Comparison of ENCODE assay signal across 17 mouse cellular contexts in genomic region chr12:78640086-78640485, GRCm38 (mm10). TPM values are rescaled to one million over a fixed set of nuclear protein-coding genes. Genes with fewer than 3 reads are reported as not detected.
A peak's percentile ranks its signal among the peaks of the same experiment; 100 is the strongest.
DNase-seq lines count a peak whose midpoint lies in the region; ATAC-seq lines count a peak whose summit lies in the region.
"Had no signal": no experiment of that assay in that cellular context is flagged by ENCODE, and none has a peak within 500 bp of the region (broad histone marks: within the 10 kb centered on the region; RNA-seq: fewer than 3 reads in every experiment).

No protein-coding gene starts in this region.

- H3K36me3 ChIP-seq in lung, embryonic 15.5 days = no peaks in the 10 kb centered on the region
- no peaks in the 10 kb centered on the region for H3K36me3 ChIP-seq in heart, embryonic 13.5 days
- no peaks in the 10 kb centered on the region for H3K36me3 ChIP-seq in forebrain, embryonic 11.5 days (ENCODE audit: control insufficient read depth, insufficient read depth, low read length)
- no peaks in the 10 kb centered on the region for H3K36me3 ChIP-seq in forebrain, embryonic 12.5 days (replicated peaks)
- H3K36me3 ChIP-seq: liver, embryonic 13.5 days; neural tube, embryonic 12.5 days had no signal

- ATAC-seq in lung, embryonic 15.5 days (ENCODE audit: borderline replicate concordance, extremely low read depth, low FRiP score, low TSS enrichment) = no peak
- no peak for ATAC-seq in heart, embryonic 13.5 days (ENCODE audit: extremely low read depth, insufficient number of reproducible peaks, low FRiP score, low TSS enrichment)
- ATAC-seq in forebrain, embryonic 11.5 days (replicated peaks; ENCODE audit: low FRiP score) = no peak
- no peak for ATAC-seq in forebrain, embryonic 12.5 days (ENCODE audit: low FRiP score)
- ATAC-seq: hindbrain, embryonic 16.5 days had no signal

- peak; percentile 4 for DNase-seq in adrenal gland, postnatal 10 days
- no peak for DNase-seq in adrenal gland, adult 18-20 months (ENCODE audit: low spot score in 2 of 2)
- DNase-seq in lung, postnatal 10 days = no peak
- peak; percentile 46 for DNase-seq in lung, postnatal 36 days
- DNase-seq in forebrain, embryonic 11.5 days (ENCODE audit: low spot score) = no peak
- DNase-seq: cerebellum, adult 9-11 months; liver, embryonic 13.5 days had no signal

- H3K27me3 ChIP-seq in lung, embryonic 15.5 days = no peaks in the 10 kb centered on the region
- H3K27me3 ChIP-seq in heart, embryonic 13.5 days (replicated peaks) = no peaks in the 10 kb centered on the region
- H3K27me3 ChIP-seq in forebrain, embryonic 11.5 days (ENCODE audit: control insufficient read depth, insufficient read depth, low read length) = no peaks in the 10 kb centered on the region
- H3K27me3 ChIP-seq in forebrain, embryonic 12.5 days = no peaks in the 10 kb centered on the region
- H3K27me3 ChIP-seq: liver, embryonic 13.5 days; megakaryocyte, embryonic 14.5 days; neural tube, embryonic 12.5 days had no signal

- no peaks in the 10 kb centered on the region for H3K9me3 ChIP-seq in lung, embryonic 15.5 days
- no peaks in the 10 kb centered on the region for H3K9me3 ChIP-seq in heart, embryonic 13.5 days
- no peaks in the 10 kb centered on the region for H3K9me3 ChIP-seq in forebrain, embryonic 11.5 days (ENCODE audit: control insufficient read depth, low read length)
- H3K9me3 ChIP-seq in forebrain, embryonic 12.5 days = no peaks in the 10 kb centered on the region
- H3K9me3 ChIP-seq: liver, embryonic 13.5 days; megakaryocyte, embryonic 14.5 days; neural tube, embryonic 12.5 days had no signal

- 13% methylated on average over 2 of the region's 2 CpGs for WGBS in lung, embryonic 15.5 days
- 3% methylated on average over 2 of the region's 2 CpGs for WGBS in heart, embryonic 13.5 days
- 81% methylated on average over 2 of the region's 2 CpGs for WGBS in forebrain, embryonic 11.5 days
- WGBS in forebrain, embryonic 12.5 days = 73% methylated on average over 2 of the region's 2 CpGs

- H3K9ac ChIP-seq in lung, embryonic 15.5 days = no peak overlapping the region
- no peak overlapping the region for H3K9ac ChIP-seq in heart, embryonic 13.5 days
- no peak overlapping the region for H3K9ac ChIP-seq in forebrain, embryonic 11.5 days (ENCODE audit: low read length)
- no peak overlapping the region for H3K9ac ChIP-seq in forebrain, embryonic 12.5 days
- H3K9ac ChIP-seq: liver, embryonic 13.5 days; neural tube, embryonic 12.5 days had no signal

- H3K4me2 ChIP-seq in lung, embryonic 15.5 days = no peak overlapping the region
- no peak overlapping the region for H3K4me2 ChIP-seq in heart, embryonic 13.5 days
- no peak overlapping the region for H3K4me2 ChIP-seq in forebrain, embryonic 11.5 days (ENCODE audit: low read depth, low read length, severe bottlenecking)
- H3K4me2 ChIP-seq in forebrain, embryonic 12.5 days = no peak overlapping the region
- H3K4me2 ChIP-seq: liver, embryonic 13.5 days; neural tube, embryonic 12.5 days had no signal

- H3K4me3 ChIP-seq in lung, embryonic 15.5 days = no peak overlapping the region
- no peak overlapping the region for H3K4me3 ChIP-seq in heart, embryonic 13.5 days
- H3K4me3 ChIP-seq in forebrain, embryonic 11.5 days (ENCODE audit: low read depth, low read length) = no peak overlapping the region
- no peak overlapping the region for H3K4me3 ChIP-seq in forebrain, embryonic 12.5 days (replicated peaks)
- H3K4me3 ChIP-seq: liver, embryonic 13.5 days; megakaryocyte, embryonic 14.5 days; neural tube, embryonic 12.5 days had no signal

- 0 out of 2 replicates have a peak, but pooled peaks cover 3% of the 10 kb centered on the region for H3K4me1 ChIP-seq in lung, embryonic 15.5 days
- peaks cover 14% of the 10 kb centered on the region for H3K4me1 ChIP-seq in heart, embryonic 13.5 days
- H3K4me1 ChIP-seq in forebrain, embryonic 11.5 days (replicated peaks; ENCODE audit: control insufficient read depth, insufficient read depth, low read length) = no peaks in the 10 kb centered on the region
- no peaks in the 10 kb centered on the region for H3K4me1 ChIP-seq in forebrain, embryonic 12.5 days
- H3K4me1 ChIP-seq: liver, embryonic 13.5 days; neural tube, embryonic 12.5 days had no signal

- H3K27ac ChIP-seq in lung, embryonic 15.5 days = 0 out of 2 replicates have a peak overlapping the region, but pooled peaks have one; percentile 21
- peak overlapping the region; percentile 61 for H3K27ac ChIP-seq in heart, embryonic 13.5 days (replicated peaks)
- H3K27ac ChIP-seq in forebrain, embryonic 11.5 days (ENCODE audit: low read depth, low read length) = no peak overlapping the region
- H3K27ac ChIP-seq in forebrain, embryonic 12.5 days = no peak overlapping the region
- H3K27ac ChIP-seq: liver, embryonic 13.5 days; neural tube, embryonic 12.5 days had no signal

RNA-seq across cellular contexts. Expression of gene Fam71d, which starts 51.2 kb away (rescaled TPM):
- under 1 TPM in 1 of 2 experiments, not detected in 1; 0.36 TPM for total RNA-seq in adrenal gland, postnatal 10 days (2021)
- total RNA-seq in adrenal gland, adult 18-20 months (2021) = under 1 TPM in 1 of 2 experiments, not detected in 1; 0.46 TPM
- polyA plus RNA-seq in lung, embryonic 15.5 days (2015; fragmentation: Nextera tagmentation; extraction: Ambion mirVana) = not detected in 2 replicates
- polyA plus RNA-seq in heart, embryonic 13.5 days (2015; fragmentation: Nextera tagmentation; extraction: Ambion mirVana) = not detected in 2 replicates
- 0.16 TPM in 1 of 2 replicates, not detected in the other for polyA plus RNA-seq in forebrain, embryonic 11.5 days (2014; fragmentation: Nextera tagmentation; extraction: Ambion mirVana)
- polyA plus RNA-seq in forebrain, embryonic 12.5 days (2016; fragmentation: Nextera tagmentation; extraction: Ambion mirVana) = 0.15 and 0.18 TPM in 2 replicates
- total RNA-seq: granulocyte monocyte progenitor cell, adult 5-6 weeks had no signal
- polyA plus RNA-seq: kidney, embryonic 16.5 days; liver, embryonic 13.5 days; neural tube, embryonic 12.5 days; small intestine, adult 2 months; stomach, embryonic 14.5 days had no signal

Comparison
In these comparisons a context has a peak if more than half of its experiments do, and no peak if none do; other contexts are left out.
1. DNase-seq: peak in adrenal gland, postnatal 10 days (single experiment) and lung, postnatal 36 days (single experiment); none in adrenal gland, adult 18-20 months (0 of 2), lung, postnatal 10 days (single experiment) and forebrain, embryonic 11.5 days (single experiment).
2. H3K27ac ChIP-seq: peak in lung, embryonic 15.5 days (single experiment) and heart, embryonic 13.5 days (single experiment); none in forebrain, embryonic 11.5 days (single experiment) and forebrain, embryonic 12.5 days (single experiment).